Mouse (Mus musculus): ENCODE data around the gene Ank3. TPM values are rescaled to one million over a fixed set of nuclear protein-coding genes. Genes with fewer than 3 reads are reported as not detected.

The Ank3 gene
- polyA plus RNA-seq, 1 experiment from 2014 or later = 18.0 TPM

- Histone ChIP-seq H3K36me3 (no peaks in the 10 kb centered on the region), H3K9me3 (no peaks in the 10 kb centered on the region), H3K4me2 (no peak overlapping the region), H3K9ac (no peak overlapping the region), H3K27me3 (no peaks in the 10 kb centered on the region), H3K4me3 (no peak overlapping the region), H3K27ac (no peak overlapping the region), H3K4me1 (0 out of 2 replicates have a peak, but pooled peaks cover 3% of the 10 kb centered on the region)
- no peak for ATAC-seq (ENCODE audit: borderline replicate concordance, extremely low read depth, low FRiP score, low TSS enrichment)
- WGBS = 79% methylated on average over 6 of the region's 6 CpGs
Measured at GRCm38 (mm10) chr10:69604609-69605008, 206.0 kb downstream of the Ank3 start.

GRCm38 (mm10) chr10:69605211-69605610, 206.6 kb downstream of the Ank3 start:
- H3K4me2 ChIP-seq = no peak overlapping the region
- H3K27ac ChIP-seq = no peak overlapping the region
- no peak for ATAC-seq (ENCODE audit: borderline replicate concordance, extremely low read depth, low FRiP score, low TSS enrichment)
- H3K4me1 ChIP-seq = 0 out of 2 replicates have a peak, but pooled peaks cover 3% of the 10 kb centered on the region
- H3K36me3 ChIP-seq = no peaks in the 10 kb centered on the region
- WGBS = 46% methylated on average over 12 of the region's 12 CpGs
- H3K27me3 ChIP-seq = no peaks in the 10 kb centered on the region
- no peaks in the 10 kb centered on the region for H3K9me3 ChIP-seq
- H3K9ac ChIP-seq = no peak overlapping the region
- H3K4me3 ChIP-seq = no peak overlapping the region

- ATAC-seq (ENCODE audit: borderline replicate concordance, extremely low read depth, low FRiP score, low TSS enrichment) = no peak
- H3K27ac ChIP-seq = no peak overlapping the region
- no peaks in the 10 kb centered on the region for H3K9me3 ChIP-seq
- H3K4me3 ChIP-seq = no peak overlapping the region
- H3K4me1 ChIP-seq = peaks cover 13% of the 10 kb centered on the region
- H3K9ac ChIP-seq = no peak overlapping the region
- no peak overlapping the region for H3K4me2 ChIP-seq
- no peaks in the 10 kb centered on the region for H3K27me3 ChIP-seq
- no peaks in the 10 kb centered on the region for H3K36me3 ChIP-seq
- 68% methylated on average over 14 of the region's 14 CpGs for WGBS
Measured at GRCm38 (mm10) chr10:69607611-69608119, 209.1 kb downstream of the Ank3 start.

GRCm38 (mm10) chr10:69611314-69611713, 212.7 kb downstream of the Ank3 start:
- no peaks in the 10 kb centered on the region for H3K9me3 ChIP-seq
- 40% methylated on average over 3 of the region's 3 CpGs for WGBS
- H3K4me2 ChIP-seq = no peak overlapping the region; the same call in 1 of the 2 replicates
- no peak overlapping the region for H3K4me3 ChIP-seq
- no peaks in the 10 kb centered on the region for H3K36me3 ChIP-seq
- H3K27ac ChIP-seq = peak overlapping the region; percentile 46
- no peak overlapping the region for H3K9ac ChIP-seq
- ATAC-seq (ENCODE audit: borderline replicate concordance, extremely low read depth, low FRiP score, low TSS enrichment) = no peak
- peaks cover 10% of the 10 kb centered on the region for H3K4me1 ChIP-seq
- no peaks in the 10 kb centered on the region for H3K27me3 ChIP-seq

- peak; percentile 88 for ATAC-seq (ENCODE audit: borderline replicate concordance, extremely low read depth, low FRiP score, low TSS enrichment)
- 25% methylated on average over 5 of the region's 5 CpGs for WGBS
- H3K4me2 ChIP-seq = no peak overlapping the region; the same call in 1 of the 2 replicates
Measured at GRCm38 (mm10) chr10:69611839-69612340, 213.3 kb downstream of the Ank3 start.

GRCm38 (mm10) chr10:69616953-69617352, 218.4 kb downstream of the Ank3 start:
- no peaks in the 10 kb centered on the region for H3K27me3 ChIP-seq
- peaks cover 5% of the 10 kb centered on the region for H3K4me1 ChIP-seq
- no peaks in the 10 kb centered on the region for H3K9me3 ChIP-seq
- ATAC-seq (ENCODE audit: borderline replicate concordance, extremely low read depth, low FRiP score, low TSS enrichment) = no peak
- no peaks in the 10 kb centered on the region for H3K36me3 ChIP-seq
- no peak overlapping the region for H3K4me2 ChIP-seq
- WGBS = 72% methylated on average over 3 of the region's 3 CpGs
- no peak overlapping the region for H3K27ac ChIP-seq
- no peak overlapping the region for H3K4me3 ChIP-seq
- H3K9ac ChIP-seq = no peak overlapping the region

More at GRCm38 (mm10) chr10:69611839-69612340, 213.3 kb downstream of the Ank3 start:
- no peaks in the 10 kb centered on the region for H3K27me3 ChIP-seq
- no peaks in the 10 kb centered on the region for H3K9me3 ChIP-seq
- no peak overlapping the region for H3K9ac ChIP-seq
- no peak overlapping the region for H3K4me3 ChIP-seq
- no peaks in the 10 kb centered on the region for H3K36me3 ChIP-seq
- peaks cover 10% of the 10 kb centered on the region for H3K4me1 ChIP-seq
- peak overlapping the region; percentile 46 for H3K27ac ChIP-seq

GRCm38 (mm10) chr10:69617537-69618112, 219.1 kb downstream of the Ank3 start:
- no peaks in the 10 kb centered on the region for H3K27me3 ChIP-seq
- no peaks in the 10 kb centered on the region for H3K4me1 ChIP-seq
- H3K9ac ChIP-seq = no peak overlapping the region
- no peak overlapping the region for H3K27ac ChIP-seq
- ATAC-seq (ENCODE audit: borderline replicate concordance, extremely low read depth, low FRiP score, low TSS enrichment) = no peak
- H3K36me3 ChIP-seq = no peaks in the 10 kb centered on the region
- 84% methylated on average over 16 of the region's 16 CpGs for WGBS
- H3K9me3 ChIP-seq = no peaks in the 10 kb centered on the region
- H3K4me2 ChIP-seq = no peak overlapping the region
- H3K4me3 ChIP-seq = no peak overlapping the region

GRCm38 (mm10) chr10:69620692-69621382, 222.3 kb downstream of the Ank3 start:
- Histone ChIP-seq H3K27ac (no peak overlapping the region), H3K36me3 (no peaks in the 10 kb centered on the region), H3K9me3 (no peaks in the 10 kb centered on the region), H3K27me3 (no peaks in the 10 kb centered on the region), H3K4me2 (no peak overlapping the region), H3K9ac (no peak overlapping the region), H3K4me1 (no peaks in the 10 kb centered on the region), H3K4me3 (no peak overlapping the region)
- 75% methylated on average over 7 of the region's 7 CpGs for WGBS
- no peak for ATAC-seq (ENCODE audit: borderline replicate concordance, extremely low read depth, low FRiP score, low TSS enrichment)

GRCm38 (mm10) chr10:69627767-69628166, 229.2 kb downstream of the Ank3 start:
- ATAC-seq (ENCODE audit: borderline replicate concordance, extremely low read depth, low FRiP score, low TSS enrichment) = no peak
- no peaks in the 10 kb centered on the region for H3K9me3 ChIP-seq
- no peaks in the 10 kb centered on the region for H3K36me3 ChIP-seq
- no peak overlapping the region for H3K4me2 ChIP-seq
- H3K27me3 ChIP-seq = no peaks in the 10 kb centered on the region
- H3K4me3 ChIP-seq = no peak overlapping the region
- no peak overlapping the region for H3K9ac ChIP-seq
- 0 out of 2 replicates have a peak, but pooled peaks cover 4% of the 10 kb centered on the region for H3K4me1 ChIP-seq
- 83% methylated on average over 3 of the region's 3 CpGs for WGBS
- no peak overlapping the region for H3K27ac ChIP-seq

- whole genome bisulfite sequencing = 37% methylated on average over 6 of the region's 6 CpGs
- Histone ChIP-seq H3K27ac (no peak overlapping the region), H3K36me3 (no peaks in the 10 kb centered on the region), H3K9ac (no peak overlapping the region), H3K4me3 (no peak overlapping the region), H3K9me3 (no peaks in the 10 kb centered on the region), H3K4me1 (0 out of 2 replicates have a peak, but pooled peaks cover 4% of the 10 kb centered on the region), H3K27me3 (no peaks in the 10 kb centered on the region), H3K4me2 (no peak overlapping the region)
- no peak for ATAC-seq (ENCODE audit: borderline replicate concordance, extremely low read depth, low FRiP score, low TSS enrichment)
Measured at GRCm38 (mm10) chr10:69628743-69629142, 230.2 kb downstream of the Ank3 start.

- Histone ChIP-seq H3K27ac (no peak overlapping the region), H3K9me3 (no peaks in the 10 kb centered on the region), H3K27me3 (no peaks in the 10 kb centered on the region), H3K36me3 (no peaks in the 10 kb centered on the region), H3K4me2 (no peak overlapping the region), H3K4me3 (no peak overlapping the region), H3K4me1 (0 out of 2 replicates have a peak, but pooled peaks cover 4% of the 10 kb centered on the region), H3K9ac (no peak overlapping the region)
- 38% methylated on average over 7 of the region's 7 CpGs for WGBS
- no peak for ATAC-seq (ENCODE audit: borderline replicate concordance, extremely low read depth, low FRiP score, low TSS enrichment)
Measured at GRCm38 (mm10) chr10:69630802-69631388, 232.3 kb downstream of the Ank3 start.

GRCm38 (mm10) chr10:69632885-69633284, 234.3 kb downstream of the Ank3 start:
- Histone ChIP-seq H3K9me3 (no peaks in the 10 kb centered on the region), H3K4me2 (no peak overlapping the region), H3K36me3 (no peaks in the 10 kb centered on the region), H3K27ac (no peak overlapping the region), H3K27me3 (no peaks in the 10 kb centered on the region), H3K4me3 (no peak overlapping the region), H3K9ac (no peak overlapping the region), H3K4me1 (0 out of 2 replicates have a peak, but pooled peaks cover 4% of the 10 kb centered on the region)
- ATAC-seq (ENCODE audit: borderline replicate concordance, extremely low read depth, low FRiP score, low TSS enrichment) = no peak
- WGBS = 82% methylated on average over 8 of the region's 8 CpGs
